Mouse (Mus musculus) adrenal gland, postnatal 36 days (tissue): ENCODE measurements at regions not wholly inside any gene's neighbourhood (a gene's known extent, or its start where the extent isn't known, plus 50 kb on each side); places are given as distances from the start of the nearest gene placed in this dataset.
A peak's percentile ranks its signal among the peaks of the same experiment; 100 is the strongest.

Experiments
- DNase-seq, 2 experiments: peaks; one replicate each; pipeline ENCODE4 v3.0.0; 2021; ENCODE audit warnings: mixed read lengths in 1 of 2

DNA sequence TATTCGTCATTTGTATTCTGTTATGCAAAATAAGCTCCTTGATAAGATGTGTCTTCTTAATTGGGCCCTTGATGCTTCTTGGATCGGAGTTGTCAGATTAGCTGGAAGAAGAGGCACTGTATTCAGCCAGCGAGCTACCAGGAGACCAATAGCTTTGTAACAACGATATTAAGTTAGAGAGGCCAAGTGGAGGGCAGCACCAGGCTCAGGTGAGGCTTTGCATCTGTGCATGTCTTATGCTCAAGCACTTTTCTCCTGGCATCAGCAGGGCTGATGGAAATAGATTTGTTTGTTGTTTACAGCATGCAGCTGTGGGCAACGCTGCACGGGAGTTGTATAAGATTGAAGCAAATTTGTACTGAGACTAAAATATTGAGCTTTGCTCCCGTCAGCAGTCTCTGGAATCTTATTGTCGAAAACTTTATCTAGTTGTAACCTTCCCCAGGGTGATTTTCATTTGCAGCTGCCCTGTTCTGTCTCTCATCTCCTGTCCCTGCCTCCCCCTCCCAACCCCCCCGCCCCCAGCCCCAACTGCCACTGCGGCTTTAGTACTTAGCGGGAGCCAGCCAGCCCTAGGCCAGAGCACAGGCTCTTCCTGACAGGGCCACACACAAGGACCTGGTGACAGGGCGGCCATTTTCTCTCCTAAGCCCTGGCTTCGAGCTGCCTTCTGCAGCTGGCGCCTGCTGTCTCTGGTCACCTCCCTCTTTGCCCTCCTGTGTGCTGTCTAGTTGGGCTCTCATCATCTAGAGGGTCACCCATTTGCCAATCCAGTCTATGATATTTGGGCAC, 247.3 kb downstream of the Tshz3 start:
- no peak for DNase-seq

DNA sequence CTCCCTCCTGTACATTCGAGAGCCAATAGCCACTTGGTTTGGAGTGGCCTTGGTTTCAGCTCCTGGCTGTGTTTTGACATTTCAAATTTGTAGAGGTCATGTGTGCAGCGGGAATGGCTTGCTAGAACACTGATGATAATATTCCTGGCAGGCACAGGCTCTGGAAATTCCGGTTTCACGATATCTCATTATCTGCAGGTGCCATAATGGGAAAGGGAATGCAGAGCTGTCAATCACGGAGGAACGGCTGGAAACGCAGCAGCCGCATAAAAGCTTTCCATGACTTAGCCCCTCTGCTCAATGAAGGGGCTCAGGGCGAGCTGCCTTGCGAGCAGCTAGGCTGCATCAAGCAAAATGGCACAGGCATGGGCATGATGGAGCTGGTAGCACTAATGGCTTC, 251.6 kb downstream of the Tshz3 start:
- DNase-seq = no peak

DNA sequence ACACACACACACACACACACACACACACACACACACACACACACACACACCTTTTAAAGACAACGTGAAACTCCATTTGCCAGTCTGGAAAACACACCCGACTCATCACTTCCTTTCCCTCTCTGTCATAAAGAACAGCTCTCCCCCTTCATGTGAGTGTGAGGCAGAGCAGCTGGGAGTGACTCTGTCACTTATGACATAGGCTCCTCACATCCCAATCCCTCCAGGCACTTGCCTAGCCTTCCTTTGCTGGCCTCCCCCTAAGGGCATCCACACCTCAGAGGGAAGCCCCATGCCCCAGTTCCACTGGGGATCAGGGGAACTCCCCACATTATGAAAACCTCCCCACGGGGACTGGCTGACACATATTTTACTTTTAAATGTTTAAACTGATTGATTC, 257.5 kb downstream of the Tshz3 start:
- no peak for DNase-seq

DNA sequence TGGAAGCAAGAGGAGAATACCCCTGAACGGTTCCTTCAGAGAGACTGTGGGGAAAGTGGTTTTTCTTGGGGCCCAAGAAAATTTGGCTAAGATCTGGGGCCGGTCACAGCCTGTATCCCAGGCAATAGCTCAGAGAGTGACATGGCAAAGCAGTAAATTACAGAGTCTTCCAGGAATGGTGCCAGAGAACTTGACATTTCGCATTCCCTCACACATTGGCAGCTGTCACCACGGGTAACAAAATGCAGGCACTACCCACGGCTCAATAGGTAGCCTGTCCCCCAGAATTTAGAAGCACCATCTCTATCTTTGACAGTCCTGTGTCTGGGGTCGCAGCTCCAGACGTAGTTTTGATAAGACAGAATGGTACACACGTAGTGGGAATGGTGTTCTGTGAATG, 260.3 kb downstream of the Tshz3 start:
- DNase-seq = no peak

DNA sequence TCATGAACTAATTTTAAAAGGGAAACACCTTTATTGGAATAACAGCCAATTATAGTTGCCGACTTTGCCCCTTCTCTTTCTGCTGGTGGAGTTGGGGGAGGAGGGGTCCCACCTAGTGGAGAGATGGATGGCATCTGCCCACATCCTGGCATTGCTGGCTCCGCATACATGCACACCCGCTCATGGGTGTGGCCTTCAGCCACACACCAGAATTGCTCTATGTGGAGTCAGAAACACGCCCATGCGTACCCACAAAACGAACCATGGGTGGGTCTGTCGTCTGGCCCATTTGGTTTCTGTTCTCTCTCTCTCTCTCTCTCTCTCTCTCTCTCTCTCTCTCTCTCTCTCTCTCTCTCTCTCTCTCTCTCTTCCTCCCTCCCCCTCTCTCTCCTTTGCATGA, 273.9 kb downstream of the Tshz3 start:
- no peak for DNase-seq

DNA sequence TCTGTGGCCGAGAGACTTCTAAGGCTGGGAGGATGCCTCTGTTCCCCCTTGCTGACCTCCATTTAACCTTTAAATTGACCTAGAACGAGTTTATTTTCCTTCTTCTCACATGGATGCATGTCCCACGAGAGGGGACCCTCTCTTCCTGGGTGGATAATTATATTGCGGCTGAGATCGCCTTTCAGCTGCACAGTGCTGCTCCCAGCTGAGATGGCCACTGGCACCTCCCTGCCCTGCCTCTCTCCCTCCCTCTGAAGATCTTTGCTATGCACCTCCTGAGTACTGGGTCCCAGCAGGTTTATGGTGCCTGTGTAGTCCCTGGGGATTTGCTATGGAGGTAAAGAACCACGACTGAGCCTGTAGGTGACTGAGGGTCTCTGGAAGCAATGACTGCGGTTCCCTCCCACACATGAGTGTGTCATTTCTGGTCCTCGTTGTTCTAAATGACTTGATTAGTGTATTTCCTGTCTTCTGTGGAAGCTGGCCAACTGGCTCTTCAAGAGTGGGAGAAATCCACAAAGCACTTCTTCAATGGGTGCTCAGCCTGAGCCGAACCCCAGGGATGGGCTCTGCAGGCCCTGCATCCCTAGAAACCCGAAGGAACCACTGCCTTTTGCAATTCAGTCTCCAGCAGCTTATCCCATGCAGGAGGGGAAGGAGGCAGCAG, 275.9 kb downstream of the Tshz3 start:
- no peak for DNase-seq

DNA sequence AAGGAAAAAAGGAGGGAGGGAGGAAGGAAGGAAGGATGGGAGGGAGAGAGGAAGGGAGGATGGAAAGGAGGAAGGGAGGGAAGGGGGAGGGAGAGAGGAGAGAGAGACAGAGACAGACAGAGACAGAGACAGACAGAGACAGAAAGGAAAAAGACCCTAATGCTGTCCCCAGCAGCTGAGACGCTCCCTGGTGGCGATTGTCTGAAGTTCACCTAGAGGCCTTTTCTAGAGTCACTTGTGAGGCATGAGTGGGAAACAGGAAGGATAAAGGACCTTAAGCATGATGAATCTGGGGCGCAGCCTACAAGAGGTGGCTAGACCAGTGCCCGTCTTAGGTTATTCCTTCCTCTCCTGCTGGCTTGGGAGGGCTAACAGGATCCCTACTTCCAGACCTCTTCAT, 276.7 kb downstream of the Tshz3 start:
- peak in 1 of 2 experiments; percentile 7 for DNase-seq

DNA sequence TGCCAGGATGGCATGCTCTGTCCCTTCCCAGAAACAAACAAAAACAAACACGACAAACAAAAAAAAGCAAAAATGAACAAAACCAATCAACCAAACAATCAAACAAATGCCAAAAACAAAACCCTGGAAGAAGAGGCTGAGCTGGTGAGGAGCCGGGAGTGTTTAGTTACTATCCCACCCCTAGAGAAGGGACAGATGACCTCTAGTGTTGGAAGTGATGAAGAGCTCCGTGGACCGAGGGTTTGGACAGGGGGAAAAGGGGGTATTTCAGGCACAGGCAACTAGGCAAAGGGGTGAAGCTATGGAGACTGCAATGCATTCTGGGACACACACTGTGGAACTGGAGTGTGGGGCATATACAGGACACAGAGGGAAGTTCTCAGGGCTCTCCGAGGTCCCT, 277.6 kb downstream of the Tshz3 start:
- no peak for DNase-seq

DNA sequence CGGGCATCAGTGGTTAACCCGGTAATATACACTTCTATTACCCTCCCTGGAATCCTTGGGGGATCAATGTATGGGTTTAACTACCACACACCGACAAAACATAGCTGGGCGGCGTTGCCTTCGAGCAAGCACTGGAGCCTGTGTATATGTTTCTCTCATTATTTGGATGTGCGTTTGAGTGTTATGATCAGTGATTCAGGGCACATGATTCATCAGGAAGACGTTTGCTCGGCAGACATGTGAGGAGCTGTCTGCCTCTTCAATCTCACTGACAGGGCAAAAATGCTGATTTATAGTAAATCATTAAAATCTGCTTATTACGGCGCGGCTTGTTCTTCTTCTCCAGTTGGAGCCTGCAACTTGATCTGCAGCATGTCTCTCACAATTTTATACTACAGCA, 279.9 kb downstream of the Tshz3 start:
- no peak for DNase-seq

DNA sequence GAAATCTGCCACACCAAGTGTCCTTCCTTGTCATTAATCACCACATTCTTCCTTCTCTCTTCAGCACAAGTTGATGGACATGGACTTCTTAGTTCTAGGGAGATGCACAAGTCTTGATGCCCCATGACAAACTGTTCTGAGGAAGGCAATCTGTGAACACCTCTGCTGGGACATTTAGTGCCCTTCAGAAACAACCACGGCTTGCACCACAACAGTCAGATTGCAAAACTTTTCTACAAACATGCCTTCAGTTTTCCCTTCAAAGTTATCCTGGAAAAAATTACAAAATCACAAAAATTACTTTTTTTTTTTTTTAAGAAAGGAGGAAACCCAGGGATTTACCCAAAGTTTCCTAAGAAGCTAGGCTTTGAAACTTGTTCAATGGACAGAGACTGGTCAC, 291.5 kb downstream of the Tshz3 start:
- no peak for DNase-seq

DNA sequence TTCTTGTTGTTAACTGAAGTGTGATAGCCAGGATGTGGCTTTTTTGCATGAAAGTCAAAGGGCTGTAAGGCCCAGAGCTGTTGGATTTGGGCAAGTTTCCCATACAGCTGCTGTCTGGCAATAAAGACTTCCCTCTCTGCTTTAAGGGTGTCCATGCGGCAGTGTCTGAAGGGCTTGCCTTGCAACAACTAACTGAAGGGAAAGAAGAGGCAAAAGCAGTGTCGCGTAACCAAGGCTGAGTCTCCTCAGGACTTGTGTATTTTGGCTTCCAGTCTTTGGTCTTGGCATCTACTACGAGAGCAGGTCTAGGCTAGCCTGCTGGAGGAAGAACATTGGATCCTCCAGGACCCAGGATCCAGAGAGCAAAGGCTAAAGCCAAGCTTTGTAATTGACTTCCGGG, 306.7 kb downstream of the Tshz3 start:
- DNase-seq = no peak

DNA sequence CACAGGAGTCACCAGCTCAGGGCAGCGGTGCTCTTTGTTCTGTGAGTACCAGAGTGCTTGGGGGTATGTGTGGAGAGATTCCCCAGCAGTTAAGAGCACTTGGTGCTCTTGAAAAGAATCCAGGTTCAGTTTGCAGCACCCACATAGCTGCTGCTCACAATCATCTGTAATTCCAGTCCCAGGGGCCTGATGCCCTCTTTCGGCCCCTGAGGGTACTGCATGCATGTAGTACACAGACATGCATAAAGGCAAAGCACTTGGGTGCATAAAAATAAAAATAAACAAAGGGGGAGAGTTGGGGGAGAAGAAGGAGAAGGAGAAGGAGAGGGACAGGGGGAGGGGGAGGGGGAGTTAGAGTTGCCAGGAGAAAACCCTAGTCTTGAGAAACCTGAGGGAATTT, 307.8 kb downstream of the Tshz3 start:
- no peak for DNase-seq

DNA sequence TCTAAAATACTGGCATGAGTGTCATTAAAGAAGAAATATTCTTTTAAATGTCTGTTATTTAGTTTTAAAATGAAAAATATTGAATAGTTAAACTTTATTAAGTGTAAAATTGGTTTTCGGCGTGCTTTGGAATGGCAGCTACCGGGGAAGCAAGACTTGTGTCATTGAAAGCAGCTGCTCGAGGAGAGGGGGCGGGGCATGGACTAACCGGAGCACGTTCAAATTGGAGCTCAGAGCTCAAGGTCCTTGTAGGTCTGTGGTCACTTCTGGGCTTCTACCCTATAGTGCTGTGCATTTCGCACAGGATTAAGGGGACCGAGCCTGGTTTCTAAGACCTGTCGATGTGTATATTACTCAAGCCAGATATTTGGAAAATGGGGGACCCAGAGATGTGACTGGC, 309.0 kb downstream of the Tshz3 start:
- DNase-seq = peak in 1 of 2 experiments; percentile 14

DNA sequence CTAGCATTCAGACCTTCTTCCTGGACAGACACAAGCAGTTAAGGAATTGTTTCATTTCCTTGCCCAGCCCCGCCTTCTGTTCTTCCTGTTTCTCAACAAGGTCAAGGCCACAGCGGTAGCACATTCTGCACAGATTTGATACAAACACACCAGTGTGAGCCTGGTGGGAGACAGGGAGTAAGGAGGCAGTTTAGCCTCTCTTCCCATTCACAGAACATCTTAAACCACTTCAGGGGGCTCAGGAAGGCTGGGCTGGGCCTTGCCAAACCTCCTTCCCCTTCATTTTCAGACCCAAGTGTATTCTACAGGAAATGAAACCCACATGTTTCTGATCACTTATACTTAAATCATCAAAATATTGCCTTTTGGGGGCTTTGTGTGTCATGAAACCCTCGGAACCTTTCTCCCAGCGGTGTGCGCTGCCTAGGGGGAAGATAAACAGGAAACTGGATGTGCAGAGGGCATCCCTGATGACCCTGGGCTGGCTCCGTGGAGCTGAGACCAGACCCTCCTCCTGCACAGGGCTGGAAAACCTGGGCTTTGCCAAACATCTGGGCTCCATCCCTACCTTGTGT, 313.3 kb downstream of the Tshz3 start:
- DNase-seq = peak; percentile 57 to 66

DNA sequence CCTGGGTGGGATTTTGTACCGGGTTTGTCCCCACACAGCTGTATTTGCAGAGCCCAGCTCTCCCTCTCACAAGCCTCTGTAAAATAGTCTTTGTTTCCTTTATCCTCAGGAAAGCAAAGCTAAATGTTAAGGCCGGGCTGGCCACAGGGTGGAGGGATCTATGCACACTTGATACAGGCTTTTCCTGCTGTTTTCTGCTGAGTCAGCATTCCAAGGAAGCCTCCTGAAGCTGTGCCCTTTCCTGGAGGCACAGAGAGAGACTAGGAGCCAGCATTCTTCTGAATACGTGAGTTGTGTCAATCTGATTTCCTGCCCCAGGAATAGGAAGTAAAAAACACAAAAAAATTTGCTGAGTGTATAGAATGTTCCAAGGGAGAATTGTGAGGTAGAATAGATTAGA, 322.2 kb downstream of the Tshz3 start:
- no peak for DNase-seq

DNA sequence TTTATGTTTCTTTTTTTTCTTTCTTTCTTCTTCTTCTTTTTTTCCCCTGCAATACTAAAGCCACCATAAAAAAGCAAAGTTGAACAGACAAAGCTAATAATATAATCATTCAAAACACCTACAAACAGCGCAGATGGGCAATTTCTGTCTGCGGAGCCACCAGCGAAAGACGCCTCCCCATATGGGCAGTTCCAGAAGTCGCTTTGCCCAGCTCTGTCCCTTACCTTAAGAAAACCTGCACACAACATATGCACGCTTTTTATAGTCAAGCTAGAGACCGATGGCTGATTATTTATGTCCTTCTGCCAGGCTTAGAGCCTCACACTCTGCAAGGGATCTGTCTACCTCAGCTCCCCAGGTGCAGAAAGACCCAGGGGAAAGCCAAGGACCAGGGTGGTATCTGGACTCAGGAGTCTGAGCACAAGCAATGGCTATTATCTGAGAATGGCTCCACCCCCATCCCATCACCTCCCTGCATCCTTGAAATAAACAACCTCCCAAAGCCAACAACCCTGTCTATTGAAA, 326.6 kb downstream of the Tshz3 start:
- no peak for DNase-seq

DNA sequence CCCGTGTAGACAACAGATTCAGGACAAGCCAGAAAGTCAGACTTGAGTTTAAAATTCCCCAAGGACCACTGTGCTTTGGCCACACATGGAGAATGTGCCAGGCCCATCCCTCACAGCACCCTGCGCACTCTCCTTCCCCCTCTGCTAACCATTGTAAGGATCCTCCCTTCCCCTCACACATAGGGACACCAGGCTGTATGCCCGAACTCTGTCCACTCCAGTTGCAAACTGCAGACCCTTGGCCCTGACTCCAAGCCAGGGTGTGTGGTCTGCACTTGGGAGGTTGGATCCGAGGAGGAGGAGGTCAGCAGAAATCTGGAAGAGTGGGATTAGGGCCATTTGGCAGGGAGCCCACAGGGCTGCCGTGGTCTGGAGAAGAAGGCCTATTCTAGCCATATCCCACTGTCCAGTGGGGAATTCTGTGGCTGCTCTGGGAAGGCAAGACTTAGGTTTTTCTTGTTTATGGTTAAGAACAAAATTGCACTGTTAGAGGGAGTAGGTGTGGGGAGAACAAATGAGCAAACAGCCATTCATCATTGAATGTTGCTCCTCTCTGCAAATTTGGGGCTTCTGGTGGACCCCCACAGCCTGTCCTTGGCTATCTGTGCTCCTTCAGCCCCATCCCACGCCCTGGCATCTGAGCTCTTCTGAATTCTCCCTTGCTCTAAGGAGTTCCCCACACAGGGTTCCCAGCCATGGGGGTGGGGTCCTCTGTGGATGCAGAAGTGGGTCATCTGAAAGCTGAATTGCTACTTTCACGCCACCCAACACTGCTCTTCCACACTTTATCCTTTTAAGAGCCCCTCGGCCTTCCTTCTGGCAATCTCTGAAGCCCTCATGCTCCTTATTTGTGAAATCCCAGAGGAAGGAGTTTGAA, 366.9 kb downstream of the Tshz3 start:
- DNase-seq = peak in 1 of 2 experiments; percentile 2

DNA sequence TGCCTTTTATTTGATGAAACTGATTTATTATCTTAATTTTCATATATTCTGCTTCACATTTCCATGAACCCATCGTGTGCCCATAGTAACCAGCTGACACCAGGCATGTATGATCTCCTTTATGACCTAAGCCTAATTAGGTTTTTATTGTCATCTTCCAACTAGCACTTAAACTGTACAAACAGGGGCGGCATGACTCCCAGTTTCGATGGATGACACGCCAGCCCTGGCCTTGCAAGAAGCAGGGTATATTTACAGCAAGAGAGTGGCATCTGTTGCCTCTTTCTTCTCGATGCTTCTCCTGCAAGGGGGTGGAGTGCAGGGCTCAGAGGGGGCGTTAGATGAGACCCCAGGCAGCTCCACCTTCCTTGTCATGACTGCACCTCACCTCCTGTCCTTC, 379.8 kb downstream of the Tshz3 start:
- DNase-seq = no peak

DNA sequence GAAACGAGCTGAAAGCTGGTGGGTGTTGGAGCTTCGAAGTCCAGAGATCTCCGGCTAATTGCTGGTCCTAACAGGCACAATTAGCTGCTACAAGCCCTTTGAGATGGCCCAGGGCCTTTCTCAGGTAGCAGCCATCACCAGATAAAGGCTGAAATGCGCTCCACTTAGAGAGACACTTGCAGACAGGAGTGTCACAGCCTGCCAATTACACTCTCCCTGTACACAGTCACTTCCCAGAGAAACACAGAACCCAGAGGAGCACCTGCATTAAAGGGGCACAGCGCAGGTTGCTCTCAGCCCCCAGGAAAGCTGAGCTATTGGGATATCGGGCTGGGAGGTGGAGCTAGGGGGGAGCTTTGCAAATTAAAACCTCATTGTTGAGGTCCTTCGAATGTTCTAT, 380.2 kb downstream of the Tshz3 start:
- DNase-seq = no peak

DNA sequence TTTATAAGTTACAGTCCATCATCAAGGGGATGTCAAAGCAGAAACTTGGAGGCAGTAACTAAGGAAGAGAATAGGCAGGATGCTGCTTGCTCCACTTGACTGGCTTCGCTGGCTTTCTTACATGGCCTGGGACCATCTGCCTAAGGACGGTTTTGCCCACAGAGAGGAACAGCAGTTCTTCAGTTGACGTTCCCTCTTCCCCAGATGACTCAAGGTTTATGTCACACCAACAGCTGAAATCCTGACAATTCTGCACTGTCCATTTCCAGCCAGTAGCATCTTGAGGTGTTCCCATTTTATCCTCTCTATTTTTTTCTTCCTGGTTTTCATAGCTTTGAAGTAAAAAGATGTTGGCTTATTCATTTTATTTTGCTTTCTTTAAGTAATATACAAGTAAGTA, 391.8 kb downstream of the Tshz3 start:
- no peak for DNase-seq

DNA sequence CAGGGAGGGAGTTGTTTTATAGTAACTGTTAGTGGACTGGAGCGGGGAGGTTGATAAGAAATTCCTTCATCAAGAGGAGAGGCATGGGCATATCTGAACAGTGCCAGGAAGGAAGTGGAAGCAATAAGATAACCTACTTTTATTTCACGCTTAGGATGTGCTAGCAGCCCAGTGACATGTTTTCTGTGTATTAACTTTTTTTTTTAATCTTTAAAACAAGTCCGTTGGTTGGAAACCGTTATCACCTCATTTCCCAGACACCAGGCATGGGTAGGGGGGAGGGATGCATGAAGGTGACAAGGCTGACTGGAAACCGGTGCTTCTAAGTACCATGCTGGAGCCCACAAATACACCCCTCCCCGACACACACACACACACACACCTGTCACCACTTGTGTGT, 394.7 kb downstream of the Tshz3 start:
- DNase-seq = no peak

DNA sequence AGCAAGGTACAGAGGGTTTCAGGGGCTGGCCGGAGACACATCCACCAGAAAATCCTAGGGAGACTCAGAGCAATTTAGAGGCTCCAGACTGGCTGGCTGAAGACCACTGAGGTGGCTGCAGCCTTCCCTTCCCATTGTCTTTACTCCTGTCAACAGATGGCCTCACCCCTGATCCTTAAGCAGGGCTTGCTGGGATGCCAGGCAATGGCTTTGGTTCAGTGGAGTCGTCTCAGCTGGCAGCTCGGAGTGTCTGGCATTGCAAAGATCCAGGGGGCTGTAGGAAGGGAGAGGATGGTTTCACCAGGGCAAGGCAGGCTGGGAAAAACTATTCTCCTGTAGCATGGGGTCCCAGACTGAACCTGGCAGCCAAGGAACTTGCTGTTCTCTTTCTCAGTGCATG, 395.8 kb downstream of the Tshz3 start:
- DNase-seq = no peak

DNA sequence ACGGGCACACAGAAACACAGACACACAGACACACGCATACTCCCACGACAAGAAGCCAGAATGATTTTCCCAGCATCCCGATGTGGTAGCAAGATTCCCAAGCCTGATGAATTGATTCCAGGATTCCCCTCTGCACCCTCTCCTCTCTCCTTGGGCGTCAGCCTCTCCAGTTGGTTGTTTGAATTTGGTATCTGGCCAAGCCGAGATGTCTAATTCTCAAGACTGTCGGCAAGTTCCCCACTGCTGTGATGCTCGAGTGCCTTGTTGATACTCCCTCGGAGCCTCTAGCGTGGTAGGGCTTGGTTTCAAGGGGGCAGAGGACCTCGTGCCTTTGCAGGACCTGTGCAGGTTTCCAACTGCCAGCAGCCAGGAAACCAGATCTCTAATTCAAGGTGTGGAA, 397.9 kb downstream of the Tshz3 start:
- no peak for DNase-seq
